Mouse (Mus musculus) MEL (cell line): ENCODE measurements around the gene Hsd17b3. TPM values are rescaled to one million over a fixed set of nuclear protein-coding genes. Genes with fewer than 3 reads are reported as not detected.

Experiments used
- DNase-seq: peaks from one replicate; pipeline ENCODE4 v3.0.0; 2011; ENCODE audit warnings: low read depth, low spot score
- H3K27ac ChIP-seq: 2 replicates; pipeline ENCODE4 v1.5.1; 2012; ENCODE audit warnings: low read depth, mild to moderate bottlenecking, control low read depth, low read length, moderate library complexity; ENCODE audit not compliant: control insufficient read depth
- H3K27me3 ChIP-seq, 2 experiments: fragments of 150-350 bp in 1 of 2; sonication (generic) in 1 of 2; 2 replicates each; pipeline ENCODE4 v1.6.1; 2012; ENCODE audit warnings: low read length in 2 of 2, mild to moderate bottlenecking in 2 of 2, improper control_type of control experiment in 1 of 2, moderate library complexity in 1 of 2; ENCODE audit not compliant: insufficient read depth in 2 of 2, control insufficient read depth in 1 of 2
- H3K36me3 ChIP-seq, 2 experiments: 2 replicates each; pipeline ENCODE4 v1.6.1; 2012 to 2014; ENCODE audit warnings: low read length in 2 of 2, improper control_type of control experiment in 1 of 2, inconsistent platforms in 1 of 2, mild to moderate bottlenecking in 1 of 2; ENCODE audit not compliant: insufficient read depth in 2 of 2, control insufficient read depth in 1 of 2
- H3K4me1 ChIP-seq, 2 experiments: fragments of 150-350 bp in 1 of 2; sonication (generic) in 1 of 2; 2 replicates each; pipeline ENCODE4 v1.6.1; 2012; ENCODE audit warnings: low read length in 2 of 2, improper control_type of control experiment in 1 of 2, mild to moderate bottlenecking in 1 of 2; ENCODE audit not compliant: insufficient read depth in 2 of 2, control insufficient read depth in 1 of 2
- H3K4me3 ChIP-seq, 2 experiments: fragments of 150-350 bp in 1 of 2; sonication (generic) in 1 of 2; 2 replicates each; pipeline ENCODE4 v1.5.1; 2012; ENCODE audit warnings: low read depth in 2 of 2, low read length in 2 of 2, mild to moderate bottlenecking in 2 of 2, moderate library complexity in 2 of 2, control low read depth in 1 of 2, improper control_type of control experiment in 1 of 2; ENCODE audit not compliant: control insufficient read depth in 1 of 2, insufficient read depth in 1 of 2
- H3K79me2 ChIP-seq: 2 replicates; pipeline ENCODE4 v1.6.1; 2012; ENCODE audit warnings: mild to moderate bottlenecking, low read length, moderate library complexity; ENCODE audit not compliant: control insufficient read depth, poor library complexity, insufficient read depth
- H3K9ac ChIP-seq: 2 replicates; pipeline ENCODE4 v1.6.1; 2012; ENCODE audit warnings: low read depth, mild to moderate bottlenecking, control low read depth, low read length, moderate library complexity; ENCODE audit not compliant: control insufficient read depth, poor library complexity, severe bottlenecking
- H3K9me3 ChIP-seq: fragments of 150-350 bp; sonication (generic); replicated peaks from 2 replicates; pipeline ENCODE4 v1.6.1; 2012; ENCODE audit warnings: mild to moderate bottlenecking, low read length, improper control_type of control experiment, moderate library complexity; ENCODE audit not compliant: insufficient read depth
- EP300 ChIP-seq, 2 experiments: IDR thresholded peaks; 2 replicates each; pipeline ENCODE4 v1.6.1; 2011; ENCODE audit warnings: improper control_type of control experiment in 2 of 2, low read length in 2 of 2, low read depth in 1 of 2, mild to moderate bottlenecking in 1 of 2
- ETS1 ChIP-seq: IDR thresholded peaks from 2 replicates; pipeline ENCODE4 v1.6.1; 2012; ENCODE audit warnings: low read depth, mild to moderate bottlenecking, inconsistent platforms, low read length, improper control_type of control experiment, moderate library complexity
- JUND ChIP-seq: IDR thresholded peaks from 2 replicates; pipeline ENCODE4 v1.6.1; 2011; ENCODE audit warnings: low read depth, mild to moderate bottlenecking, improper control_type of control experiment, low read length
- MAFK ChIP-seq: IDR thresholded peaks from 2 replicates; pipeline ENCODE4 v1.6.1; 2011; ENCODE audit warnings: low read depth, mild to moderate bottlenecking, low read length, improper control_type of control experiment, borderline replicate concordance
- MEF2A ChIP-seq: IDR thresholded peaks from 2 replicates; pipeline ENCODE4 v1.6.1; 2014; ENCODE audit warnings: low read depth, mild to moderate bottlenecking, inconsistent platforms, low read length, improper control_type of control experiment; ENCODE audit not compliant: poor library complexity, insufficient replicate concordance, severe bottlenecking; ENCODE audit errors: extremely low read depth
- MXI1 ChIP-seq: IDR thresholded peaks from 2 replicates; pipeline ENCODE4 v1.6.1; 2011; ENCODE audit warnings: mild to moderate bottlenecking, low read depth, low read length, improper control_type of control experiment
- NRF1 ChIP-seq: IDR thresholded peaks from 2 replicates; pipeline ENCODE4 v1.6.1; 2014; ENCODE audit warnings: low read depth, mild to moderate bottlenecking, inconsistent platforms, low read length, improper control_type of control experiment, moderate library complexity; ENCODE audit not compliant: poor library complexity, insufficient read depth, severe bottlenecking
- POLR2A ChIP-seq, 2 experiments: IDR thresholded peaks; 2 replicates each; pipeline ENCODE4 v1.6.1; 2011 to 2012; ENCODE audit warnings: low read length in 2 of 2, mild to moderate bottlenecking in 2 of 2, control low read depth in 1 of 2, improper control_type of control experiment in 1 of 2, low read depth in 1 of 2, moderate library complexity in 1 of 2; ENCODE audit not compliant: control insufficient read depth in 1 of 2, insufficient read depth in 1 of 2, poor library complexity in 1 of 2
- RCOR1 ChIP-seq: IDR thresholded peaks from 2 replicates; pipeline ENCODE4 v1.6.1; 2012; ENCODE audit warnings: low read depth, mild to moderate bottlenecking, inconsistent platforms, low read length, improper control_type of control experiment
- SIN3A ChIP-seq: IDR thresholded peaks from 2 replicates; pipeline ENCODE4 v1.6.1; 2012; ENCODE audit warnings: low read length, improper control_type of control experiment, inconsistent platforms
- TAL1 ChIP-seq: IDR thresholded peaks from 2 replicates; pipeline ENCODE4 v1.6.1; 2012; ENCODE audit warnings: mild to moderate bottlenecking, inconsistent platforms, low read length, moderate library complexity, mixed read lengths
- TBP ChIP-seq: IDR thresholded peaks from 2 replicates; pipeline ENCODE4 v1.8.0; 2011; ENCODE audit warnings: low read depth, low read length, improper control_type of control experiment
- TCF12 ChIP-seq: IDR thresholded peaks from 2 replicates; pipeline ENCODE4 v1.6.1; 2014; ENCODE audit warnings: low read depth, mild to moderate bottlenecking, inconsistent platforms, low read length, improper control_type of control experiment, moderate library complexity
- ZMIZ1 ChIP-seq: IDR thresholded peaks from 2 replicates; pipeline ENCODE4 v1.6.1; 2012; ENCODE audit warnings: low read depth, mild to moderate bottlenecking, inconsistent platforms, low read length, improper control_type of control experiment, moderate library complexity
- polyA plus RNA-seq, 2 experiments: library from polyadenylated mRNA; stranded (reverse) in 1 of 2; unstranded in 1 of 2; fragments of >175 nt in 1 of 2; fragments of >200 nt in 1 of 2; gene quantifications; 2 replicates each; pipeline versions ENCODE4 v1.2.1 to v1.2.4; 2012; ENCODE audit warnings: low replicate concordance in 2 of 2, low read depth in 1 of 2; ENCODE audit not compliant: insufficient read length in 2 of 2, insufficient read depth in 1 of 2, missing spikeins in 1 of 2
- total RNA-seq: library from RNA; depleted of rRNA; stranded (reverse); fragments of 300-350 nt; gene quantifications from 2 replicates; pipeline ENCODE4 v1.2.3, GENCODE M21; 2012

Gene Hsd17b3
- total and polyA plus RNA-seq, 3 experiments = not detected

DNA sequence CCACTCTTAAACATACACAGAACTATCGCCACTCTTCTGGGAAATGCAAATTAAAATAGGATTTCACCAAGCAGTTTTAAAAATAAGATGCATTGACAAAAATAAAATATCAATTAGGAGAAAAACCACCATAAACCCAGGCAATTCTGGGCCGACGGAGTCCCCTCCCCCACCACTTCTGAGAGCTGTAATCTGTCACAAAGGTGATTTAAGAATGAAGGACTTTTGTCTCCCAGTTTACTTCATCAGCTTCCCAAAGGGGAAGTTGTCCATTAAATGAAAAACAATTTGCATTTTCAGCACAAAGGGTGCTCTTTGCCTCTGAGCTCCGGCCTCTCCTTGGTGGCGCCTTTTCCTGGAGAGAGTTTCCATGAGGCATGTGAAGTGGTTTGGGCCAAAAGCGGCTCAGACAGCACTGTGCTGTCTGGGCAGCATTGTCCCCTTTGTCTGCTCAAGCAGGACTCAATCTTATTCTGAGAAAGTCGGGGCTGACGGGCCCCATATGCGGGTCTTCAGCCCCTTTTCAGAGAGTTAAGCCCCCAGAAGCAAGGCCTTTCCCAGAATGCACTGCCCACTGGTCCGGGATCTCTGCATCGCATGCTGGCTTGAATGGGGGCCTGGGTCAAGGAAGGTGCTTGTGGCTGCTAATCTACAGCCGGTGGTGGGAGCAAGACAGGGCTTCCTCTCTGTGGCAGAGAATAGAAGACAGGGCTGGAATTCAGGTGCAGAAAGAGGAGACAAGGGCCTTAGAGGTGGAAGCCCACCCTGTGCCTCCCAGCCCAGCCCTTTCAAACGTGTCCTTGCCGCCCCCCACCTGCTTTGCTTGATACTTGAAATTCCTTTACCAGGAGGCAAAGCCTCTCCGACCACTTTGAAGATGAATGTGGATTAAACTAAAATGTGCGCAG lies 7.8 kb downstream of the Hsd17b3 start:
- TF ChIP-seq RCOR1 = no peak
- no peak for TF ChIP-seq JUND
- no peak for TF ChIP-seq POLR2A (IDR thresholded peaks at IDR 0.05; ENCODE audit: control insufficient read depth in 1 of 2, insufficient read depth in 1 of 2, low read depth in 1 of 2, low read length in 2 of 2, poor library complexity in 1 of 2)
- no peak for TF ChIP-seq ZMIZ1
- TF ChIP-seq TCF12 = no peak
- no peak for TF ChIP-seq MXI1
- TF ChIP-seq TAL1 = no peak
- no peak for TF ChIP-seq TBP
- no peak for TF ChIP-seq MAFK
- no peak for TF ChIP-seq MEF2A
- Histone ChIP-seq H3K27me3 (peaks cover 0 to 5% of the 10 kb centered on the region in 2 experiments; a peak in 2 of 4 replicates), H3K27ac (no peak overlapping the region), H3K4me3 (no peak overlapping the region), H3K36me3 (no peaks in the 10 kb centered on the region), H3K79me2 (no peaks in the 10 kb centered on the region), H3K4me1 (no peaks in the 10 kb centered on the region), H3K9ac (no peak overlapping the region), H3K9me3 (no peaks in the 10 kb centered on the region)
- DNase-seq = no peak

DNA sequence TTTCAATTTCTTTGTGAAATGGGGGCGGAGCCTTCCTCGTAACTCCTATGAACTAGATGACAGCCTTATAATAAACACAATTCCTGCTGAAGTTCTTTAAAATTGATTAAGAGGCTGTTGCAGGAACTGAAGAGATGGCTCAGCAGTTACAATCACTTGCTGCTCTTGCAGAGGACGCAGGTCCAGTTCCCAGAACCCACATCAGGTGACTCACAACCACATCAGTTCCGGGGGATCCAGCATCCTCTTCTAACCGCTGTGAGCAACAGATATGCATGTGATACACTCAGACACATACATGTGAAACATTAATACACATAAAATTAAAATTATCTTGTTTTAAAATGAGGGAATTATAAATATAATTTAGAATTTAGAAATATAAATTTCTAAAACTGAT lies 11.4 kb downstream of the Hsd17b3 start:
- no peak overlapping the region for H3K27ac ChIP-seq
- TF ChIP-seq SIN3A (no peak), ZMIZ1 (no peak), TAL1 (no peak), EP300 (IDR thresholded peaks at IDR 0.05; ENCODE audit: low read depth in 1 of 2, low read length in 2 of 2) (no peak), NRF1 (no peak), ETS1 (no peak)
- H3K4me3 ChIP-seq = no peak overlapping the region
- no peaks in the 10 kb centered on the region for H3K4me1 ChIP-seq
- H3K27me3 ChIP-seq = peaks cover 0 to 5% of the 10 kb centered on the region in 2 experiments; a peak in 3 of 4 replicates
- H3K36me3 ChIP-seq = no peaks in the 10 kb centered on the region
- no peaks in the 10 kb centered on the region for H3K9me3 ChIP-seq
- DNase-seq = no peak
- no peak overlapping the region for H3K9ac ChIP-seq
- H3K79me2 ChIP-seq = no peaks in the 10 kb centered on the region
